Mouse (Mus musculus) left cerebral cortex, adult 18-20 months (tissue): Measurements from ENCODE around the gene Defa37. TPM values are rescaled to one million over a fixed set of nuclear protein-coding genes. Genes with fewer than 3 reads are reported as not detected.
"Not testable (repeated sequence)": the region's sequence is repeated elsewhere in the genome, so short reads cannot be mapped to it uniquely, and the experiment has no call there.

ENCODE experiments used
- DNase-seq, 2 experiments: peaks; one replicate each; pipeline ENCODE4 v3.0.0; 2021 to 2022; ENCODE audit warnings: low spot score in 2 of 2, mixed read lengths in 1 of 2
- long read RNA-seq, 2 experiments: library from polyadenylated mRNA; stranded (forward); transcript quantifications; one replicate each; pipeline ENCODE4 v2.0.0; 2021
- total RNA-seq, 2 experiments: library from RNA; stranded (reverse); gene quantifications; 2 replicates each; pipeline ENCODE4 v1.2.3; 2021

Gene Defa37
- not detected for total RNA-seq
- long read RNA-seq, experiment 1 = 0 reads
- long read RNA-seq, experiment 2 = 0 reads

DNA sequence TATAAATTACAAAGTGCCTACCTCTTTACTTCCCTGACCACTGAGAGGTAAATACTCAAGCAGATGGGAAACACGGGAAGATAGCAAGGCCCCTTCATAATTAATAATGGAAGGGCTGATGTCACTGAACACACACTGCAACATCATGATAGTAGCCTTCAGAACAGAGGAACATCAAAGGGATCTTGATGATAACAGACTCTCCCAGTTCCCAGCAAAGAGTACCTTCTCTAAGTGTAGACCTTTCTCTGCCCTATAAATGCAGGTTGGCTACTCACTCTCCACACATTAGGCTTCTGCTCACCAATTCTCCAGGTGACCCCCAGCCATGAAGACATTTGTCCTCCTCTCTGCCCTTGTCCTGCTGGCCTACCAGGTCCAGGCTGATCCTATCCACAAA, at the start of gene Defa37:
TSS of gene Defa37 (plus strand) at position 301 of the 400 bp plus-strand sequence.
- DNase-seq = not testable (repeated sequence)

DNA sequence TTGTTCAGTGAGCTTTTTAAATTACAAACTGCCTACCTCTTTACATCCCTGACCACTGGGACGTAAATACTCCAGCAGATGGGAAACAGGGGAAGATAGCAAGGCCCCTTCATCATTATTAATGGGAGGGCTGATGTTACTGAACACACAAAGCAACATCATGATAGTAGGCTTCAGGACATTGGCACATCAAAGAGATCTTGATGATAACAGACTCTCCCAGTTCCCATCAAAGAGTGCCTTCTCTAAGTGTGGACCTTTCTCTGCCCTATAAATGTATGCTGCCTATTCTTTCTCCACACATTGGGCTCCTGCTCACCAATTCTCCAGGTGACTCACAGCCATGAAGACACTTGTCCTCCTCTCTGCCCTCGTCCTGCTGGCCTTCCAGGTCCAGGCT, 36.5 kb upstream of the Defa37 start, which contains the start of gene Defa32:
TSS of gene Defa32 (plus strand) at position 301 of the 400 bp plus-strand sequence.
- not testable (repeated sequence) for DNase-seq

DNA sequence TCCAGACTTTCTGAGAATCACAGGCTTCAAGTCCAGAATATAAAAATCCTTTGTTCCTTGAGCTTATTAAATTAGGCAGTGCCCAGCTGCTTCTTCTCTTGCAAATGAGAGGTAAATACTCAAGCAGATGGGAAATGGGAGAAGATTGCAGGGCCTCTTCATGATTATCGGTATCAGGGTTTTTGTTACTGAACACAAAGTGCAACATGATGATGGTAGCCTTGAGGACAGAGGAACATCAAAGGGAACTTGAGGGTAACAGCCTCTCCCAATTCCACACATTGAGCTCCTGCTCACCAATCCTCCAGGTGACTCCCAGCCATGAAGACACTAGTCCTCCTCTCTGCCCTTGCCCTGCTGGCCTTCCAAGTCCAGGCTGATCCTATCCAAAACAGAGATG, 17.5 kb downstream of the Defa37 start, which contains the start of gene Defa28:
TSS of gene Defa28 (plus strand) at position 301 of the 400 bp plus-strand sequence.
- not testable (repeated sequence) for DNase-seq

DNA sequence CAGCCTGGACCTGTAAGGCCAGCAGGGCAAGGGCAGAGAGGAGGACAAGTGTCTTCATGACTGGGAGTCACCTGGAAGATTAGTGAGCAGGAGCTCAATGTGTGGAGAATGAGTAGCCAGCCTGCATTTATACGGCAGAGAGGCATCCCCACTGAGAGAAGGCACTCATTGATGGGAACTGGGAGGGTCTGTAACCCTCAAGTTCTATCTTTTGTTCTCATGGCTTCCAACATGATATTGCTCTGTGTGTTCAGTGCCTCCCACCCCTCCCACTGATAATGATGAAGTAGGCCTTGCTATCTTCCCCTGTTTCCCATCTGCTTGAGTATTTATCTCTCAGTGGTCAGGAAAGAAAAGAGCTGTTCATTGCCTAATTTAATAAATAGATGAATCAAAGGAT, 29.2 kb downstream of the Defa37 start, which contains the start of gene Gm7861:
TSS of gene Gm7861 (minus strand) at position 101 of the 400 bp plus-strand sequence.
- DNase-seq = not testable (repeated sequence)

Other genes starting within 250 kb of the Defa37 start
- not detected for gene Defa27, start 249.8 kb upstream of the Defa37 start, total RNA-seq
- not detected for gene Defa29, start 238.4 kb upstream of the Defa37 start, total RNA-seq
- gene Defa2, start 186.9 kb upstream of the Defa37 start, total RNA-seq = not detected
- gene Defa33, start 173.6 kb upstream of the Defa37 start, total RNA-seq = not detected
- gene Defa36, start 138.0 kb upstream of the Defa37 start, total RNA-seq = not detected
- gene Gm7849, start 108.8 kb upstream of the Defa37 start, total RNA-seq = not detected
- not detected for gene Defa20, start 56.1 kb upstream of the Defa37 start, total RNA-seq
- not detected for gene Defa32, start 36.4 kb upstream of the Defa37 start, total RNA-seq
- not detected for gene Defa28, start 17.6 kb downstream of the Defa37 start, total RNA-seq
- not detected for gene Gm7861, start 29.1 kb downstream of the Defa37 start, total RNA-seq
- not detected for gene Defa26, start 52.8 kb downstream of the Defa37 start, total RNA-seq
- gene Defa17, start 90.4 kb downstream of the Defa37 start, total RNA-seq = not detected
- not detected for gene Defa34, start 100.4 kb downstream of the Defa37 start, total RNA-seq
- gene AY761184, start 138.3 kb downstream of the Defa37 start, total RNA-seq = not detected
- not detected for gene Defa24, start 169.1 kb downstream of the Defa37 start, total RNA-seq